28 mouse cellular contexts compared by ENCODE assay signal in genomic region chr2:59452102-59452501, GRCm38 (mm10). TPM values are rescaled to one million over a fixed set of nuclear protein-coding genes. Genes with fewer than 3 reads are reported as not detected.
"Had no signal": no experiment of that assay in that cellular context is flagged by ENCODE, and none has a peak within 500 bp of the region (broad histone marks: within the 10 kb centered on the region; RNA-seq: fewer than 3 reads in every experiment).

No protein-coding gene starts in this region.

- H3K4me3 ChIP-seq: gastrocnemius, adult 2 months; heart, adult 2 months; heart, embryonic 10.5 days; heart, embryonic 12.5 days; hindbrain, embryonic 10.5 days; hindbrain, embryonic 12.5 days; kidney, embryonic 15.5 days; layer of hippocampus, adult 2 months; left cerebral cortex, adult 2 months; limb, embryonic 10.5 days; limb, embryonic 12.5 days; liver, embryonic 13.5 days; liver, embryonic 15.5 days had no signal

- ATAC-seq: hindbrain, embryonic 16.5 days; inflammation-experienced regulatory T-cells, adult 6 months had no signal

- H3K4me2 ChIP-seq: heart, embryonic 12.5 days; hindbrain, embryonic 12.5 days; hindbrain, embryonic 14.5 days; kidney, embryonic 15.5 days; limb, embryonic 12.5 days; liver, embryonic 11.5 days; liver, embryonic 13.5 days; liver, embryonic 15.5 days had no signal

- H3K27me3 ChIP-seq: heart, embryonic 12.5 days; hindbrain, embryonic 12.5 days; kidney, embryonic 15.5 days; limb, embryonic 12.5 days; liver, embryonic 13.5 days; liver, embryonic 15.5 days had no signal

- H3K27ac ChIP-seq: gastrocnemius, adult 2 months; heart, adult 2 months; heart, embryonic 10.5 days; hindbrain, embryonic 10.5 days; hindbrain, embryonic 12.5 days; hindbrain, embryonic 14.5 days; kidney, embryonic 15.5 days; layer of hippocampus, adult 2 months; left cerebral cortex, adult 2 months; limb, embryonic 10.5 days; limb, embryonic 12.5 days; liver, embryonic 13.5 days; liver, embryonic 15.5 days had no signal

- H3K9me3 ChIP-seq: heart, embryonic 10.5 days; hindbrain, embryonic 10.5 days; hindbrain, embryonic 12.5 days; kidney, embryonic 15.5 days; limb, embryonic 10.5 days; limb, embryonic 12.5 days; liver, embryonic 13.5 days; liver, embryonic 15.5 days had no signal

- H3K4me1 ChIP-seq: heart, embryonic 10.5 days; heart, embryonic 12.5 days; hindbrain, embryonic 12.5 days; kidney, embryonic 15.5 days; limb, embryonic 10.5 days; limb, embryonic 12.5 days; liver, embryonic 13.5 days; liver, embryonic 15.5 days had no signal

- DNase-seq: gastrocnemius, adult 2 months; gastrocnemius, postnatal 10 days; gastrocnemius, postnatal 25 days; heart, adult 2 months; heart, postnatal 10 days; heart, postnatal 4 days; kidney, postnatal 14 days; kidney, postnatal 4 days; liver; liver, embryonic 13.5 days had no signal

- H3K9ac ChIP-seq: heart, embryonic 12.5 days; hindbrain, embryonic 12.5 days; hindbrain, embryonic 14.5 days; kidney, embryonic 15.5 days; limb, embryonic 12.5 days; liver, embryonic 13.5 days; liver, embryonic 15.5 days had no signal

- H3K36me3 ChIP-seq: heart, embryonic 10.5 days; heart, embryonic 12.5 days; hindbrain, embryonic 10.5 days; hindbrain, embryonic 12.5 days; kidney, embryonic 15.5 days; limb, embryonic 10.5 days; limb, embryonic 12.5 days; liver, embryonic 13.5 days; liver, embryonic 15.5 days had no signal

RNA-seq across cellular contexts. Expression of gene Dapl1, which starts 32.4 kb away (rescaled TPM):
- total RNA-seq: gastrocnemius, adult 2 months; gastrocnemius, postnatal 10 days; gastrocnemius, postnatal 25 days; gastrocnemius, postnatal 4 days; granulocyte monocyte progenitor cell, adult 5-6 weeks; heart, adult 2 months; heart, postnatal 10 days; heart, postnatal 25 days; heart, postnatal 4 days; layer of hippocampus, adult 2 months; layer of hippocampus, postnatal 25 days had no signal
- polyA plus RNA-seq: heart, adult 2 months; hindbrain, embryonic 14.5 days; liver, embryonic 15.5 days had no signal
